Mouse (Mus musculus) limb, embryonic 12.5 days (tissue): ENCODE measurements at regions not wholly inside any gene's neighbourhood (a gene's known extent, or its start where the extent isn't known, plus 50 kb on each side); places are given as distances from the start of the nearest gene placed in this dataset.

Source experiments
- ATAC-seq: fragments of 200-750 bp; cut with Nextera tagmentation; 2 replicates; pipeline ENCODE4 v1.8.0; 2017; ENCODE audit warnings: low read depth, moderate TSS enrichment; ENCODE audit not compliant: insufficient number of reproducible peaks, insufficient read depth, low FRiP score, low TSS enrichment
- H3K27ac ChIP-seq: fragments of 300-500 bp; sonication (generic); 2 replicates; pipeline ENCODE4 v1.5.1; 2016; ENCODE audit warnings: mild to moderate bottlenecking, moderate library complexity
- H3K27me3 ChIP-seq: fragments of 300-500 bp; sonication (generic); 2 replicates; pipeline ENCODE4 v1.6.1; 2016; ENCODE audit warnings: mild to moderate bottlenecking, moderate library complexity
- H3K36me3 ChIP-seq: fragments of 300-500 bp; sonication (generic); 2 replicates; pipeline ENCODE4 v1.6.1; 2016; ENCODE audit warnings: mild to moderate bottlenecking, moderate library complexity
- H3K4me1 ChIP-seq: fragments of 300-500 bp; sonication (generic); replicated peaks from 2 replicates; pipeline ENCODE4 v1.6.1; 2016
- H3K4me2 ChIP-seq: fragments of 300-500 bp; sonication (generic); 2 replicates; pipeline ENCODE4 v1.6.1; 2016; ENCODE audit warnings: mild to moderate bottlenecking, moderate library complexity
- H3K4me3 ChIP-seq: fragments of 300-500 bp; sonication (generic); replicated peaks from 2 replicates; pipeline ENCODE4 v1.5.1; 2016; ENCODE audit warnings: mild to moderate bottlenecking
- H3K9ac ChIP-seq: fragments of 300-500 bp; sonication (generic); replicated peaks from 2 replicates; pipeline ENCODE4 v1.6.1; 2016; ENCODE audit warnings: mild to moderate bottlenecking, moderate library complexity
- H3K9me3 ChIP-seq: fragments of 300-500 bp; sonication (generic); 2 replicates; pipeline ENCODE4 v1.6.1; 2016; ENCODE audit warnings: mild to moderate bottlenecking, moderate library complexity
- WGBS: fragments of 180-500 bp; shearing (Covaris S2); methylation state at CpG from one replicate; pipeline ENCODE4 v1.1.7; 2016; 5-methylcytosine and 5-hydroxymethylcytosine counted together

GRCm38 (mm10) chr13:63659412-63659811 is 86.0 kb upstream of the Ptch1 start:
- 87% methylated on average over 7 of the region's 7 CpGs for WGBS

GRCm38 (mm10) chr13:63660431-63660830 is 87.0 kb upstream of the Ptch1 start:
- Histone ChIP-seq H3K36me3 (no peaks in the 10 kb centered on the region), H3K4me2 (no peak overlapping the region), H3K9ac (no peak overlapping the region), H3K9me3 (no peaks in the 10 kb centered on the region), H3K27me3 (no peaks in the 10 kb centered on the region), H3K4me1 (peaks cover 5% of the 10 kb centered on the region), H3K27ac (no peak overlapping the region), H3K4me3 (no peak overlapping the region)
- ATAC-seq, result no peak
- WGBS, result 84% methylated on average over 4 of the region's 4 CpGs

More at GRCm38 (mm10) chr13:63659412-63659811, 86.0 kb upstream of the Ptch1 start:
- H3K27me3 ChIP-seq, result no peaks in the 10 kb centered on the region
- H3K27ac ChIP-seq, result no peak overlapping the region
- H3K4me1 ChIP-seq, result peaks cover 5% of the 10 kb centered on the region
- no peak for ATAC-seq
- H3K4me3 ChIP-seq, result no peak overlapping the region
- H3K4me2 ChIP-seq, result no peak overlapping the region
- H3K9me3 ChIP-seq, result no peaks in the 10 kb centered on the region
- H3K9ac ChIP-seq, result no peak overlapping the region
- H3K36me3 ChIP-seq, result no peaks in the 10 kb centered on the region

GRCm38 (mm10) chr13:63668576-63668975 is 95.2 kb upstream of the Ptch1 start:
- Histone ChIP-seq H3K9me3 (no peaks in the 10 kb centered on the region), H3K4me3 (no peak overlapping the region), H3K27ac (no peak overlapping the region), H3K36me3 (no peaks in the 10 kb centered on the region), H3K4me1 (peaks cover 15% of the 10 kb centered on the region), H3K4me2 (no peak overlapping the region), H3K27me3 (peaks cover 4% of the 10 kb centered on the region; the same call in 1 of the 2 replicates), H3K9ac (no peak overlapping the region)
- ATAC-seq, result no peak
- 20% methylated on average over 4 of the region's 4 CpGs for WGBS

GRCm38 (mm10) chr13:63669031-63669430 is 95.6 kb upstream of the Ptch1 start:
- WGBS, result 7% methylated on average over 2 of the region's 2 CpGs

GRCm38 (mm10) chr13:63672425-63672824 is 99.0 kb upstream of the Ptch1 start:
- 68% methylated on average over 4 of the region's 4 CpGs for WGBS
- Histone ChIP-seq H3K4me1 (peaks cover 15% of the 10 kb centered on the region), H3K27ac (no peak overlapping the region; the same call in 1 of the 2 replicates), H3K4me3 (no peak overlapping the region), H3K27me3 (no peaks in the 10 kb centered on the region), H3K9me3 (no peaks in the 10 kb centered on the region), H3K4me2 (no peak overlapping the region), H3K9ac (no peak overlapping the region), H3K36me3 (no peaks in the 10 kb centered on the region)
- no peak for ATAC-seq

More at GRCm38 (mm10) chr13:63669031-63669430, 95.6 kb upstream of the Ptch1 start:
- Histone ChIP-seq H3K4me3 (no peak overlapping the region), H3K9me3 (no peaks in the 10 kb centered on the region), H3K27me3 (peaks cover 4% of the 10 kb centered on the region; the same call in 1 of the 2 replicates), H3K36me3 (no peaks in the 10 kb centered on the region), H3K4me2 (no peak overlapping the region), H3K4me1 (peaks cover 15% of the 10 kb centered on the region), H3K27ac (no peak overlapping the region), H3K9ac (no peak overlapping the region; the same call in 1 of the 2 replicates)
- ATAC-seq, result no peak

- H3K27me3 ChIP-seq, result no peaks in the 10 kb centered on the region
- H3K9me3 ChIP-seq, result no peaks in the 10 kb centered on the region
- no peak for ATAC-seq
- no peak overlapping the region for H3K9ac ChIP-seq
- H3K27ac ChIP-seq, result no peak overlapping the region
- H3K36me3 ChIP-seq, result no peaks in the 10 kb centered on the region
- no peaks in the 10 kb centered on the region for H3K4me1 ChIP-seq
- H3K4me2 ChIP-seq, result no peak overlapping the region
- 60% methylated on average over 2 of the region's 2 CpGs for WGBS
- H3K4me3 ChIP-seq, result no peak overlapping the region
Observed at GRCm38 (mm10) chr13:63677696-63678095, 104.3 kb upstream of the Ptch1 start.

GRCm38 (mm10) chr13:63678265-63679260 is 105.2 kb upstream of the Ptch1 start:
- ATAC-seq, result no peak
- WGBS, result 80% methylated on average over 10 of the region's 10 CpGs
- Histone ChIP-seq H3K27me3 (no peaks in the 10 kb centered on the region), H3K9me3 (no peaks in the 10 kb centered on the region), H3K4me2 (no peak overlapping the region), H3K27ac (no peak overlapping the region), H3K36me3 (no peaks in the 10 kb centered on the region), H3K4me3 (no peak overlapping the region), H3K4me1 (no peaks in the 10 kb centered on the region), H3K9ac (no peak overlapping the region)

GRCm38 (mm10) chr13:63682341-63682740 is 108.9 kb upstream of the Ptch1 start:
- Histone ChIP-seq H3K4me1 (0 out of 2 replicates have a peak, but pooled peaks cover 4% of the 10 kb centered on the region), H3K27me3 (no peaks in the 10 kb centered on the region), H3K27ac (no peak overlapping the region), H3K9me3 (no peaks in the 10 kb centered on the region), H3K4me3 (no peak overlapping the region), H3K9ac (no peak overlapping the region), H3K36me3 (no peaks in the 10 kb centered on the region), H3K4me2 (no peak overlapping the region)
- ATAC-seq, result no peak
- 53% methylated on average over 4 of the region's 4 CpGs for WGBS

GRCm38 (mm10) chr13:63691974-63692373 is 118.6 kb upstream of the Ptch1 start:
- H3K36me3 ChIP-seq, result no peaks in the 10 kb centered on the region
- WGBS, result 76% methylated on average over 5 of the region's 5 CpGs

GRCm38 (mm10) chr13:63693636-63694035 is 120.2 kb upstream of the Ptch1 start:
- WGBS, result 52% methylated on average over 5 of the region's 5 CpGs
- no peak overlapping the region for H3K27ac ChIP-seq
- no peaks in the 10 kb centered on the region for H3K36me3 ChIP-seq
- no peaks in the 10 kb centered on the region; the same call in 1 of the 2 replicates for H3K4me1 ChIP-seq
- no peak overlapping the region for H3K4me2 ChIP-seq
- no peak overlapping the region for H3K9ac ChIP-seq
- no peak overlapping the region for H3K4me3 ChIP-seq
- ATAC-seq, result no peak
- H3K27me3 ChIP-seq, result no peaks in the 10 kb centered on the region
- no peaks in the 10 kb centered on the region for H3K9me3 ChIP-seq

More at GRCm38 (mm10) chr13:63691974-63692373, 118.6 kb upstream of the Ptch1 start:
- no peak overlapping the region for H3K4me2 ChIP-seq
- no peak overlapping the region for H3K27ac ChIP-seq
- H3K27me3 ChIP-seq, result no peaks in the 10 kb centered on the region
- no peak overlapping the region for H3K4me3 ChIP-seq
- no peak for ATAC-seq
- H3K9me3 ChIP-seq, result no peaks in the 10 kb centered on the region
- H3K9ac ChIP-seq, result no peak overlapping the region
- H3K4me1 ChIP-seq, result peaks cover 6% of the 10 kb centered on the region; the same call in 1 of the 2 replicates

GRCm38 (mm10) chr13:63696399-63696798 is 118.6 kb upstream of the Ercc6l2 start:
- H3K4me3 ChIP-seq, result no peak overlapping the region
- no peak for ATAC-seq
- no peaks in the 10 kb centered on the region for H3K36me3 ChIP-seq
- no peak overlapping the region for H3K9ac ChIP-seq
- H3K4me1 ChIP-seq, result peaks cover 6% of the 10 kb centered on the region
- no peaks in the 10 kb centered on the region for H3K27me3 ChIP-seq
- H3K4me2 ChIP-seq, result no peak overlapping the region
- 63% methylated on average over 3 of the region's 3 CpGs for WGBS
- no peak overlapping the region for H3K27ac ChIP-seq
- no peaks in the 10 kb centered on the region for H3K9me3 ChIP-seq
